Mouse (Mus musculus): ENCODE measurements around the gene Mrpl23. TPM values are rescaled to one million over a fixed set of nuclear protein-coding genes. Genes with fewer than 3 reads are reported as not detected.

Gene Mrpl23
- total and polyA plus RNA-seq, 3 experiments, result 11.4 to 48.2 TPM; not detected in 1

DNA sequence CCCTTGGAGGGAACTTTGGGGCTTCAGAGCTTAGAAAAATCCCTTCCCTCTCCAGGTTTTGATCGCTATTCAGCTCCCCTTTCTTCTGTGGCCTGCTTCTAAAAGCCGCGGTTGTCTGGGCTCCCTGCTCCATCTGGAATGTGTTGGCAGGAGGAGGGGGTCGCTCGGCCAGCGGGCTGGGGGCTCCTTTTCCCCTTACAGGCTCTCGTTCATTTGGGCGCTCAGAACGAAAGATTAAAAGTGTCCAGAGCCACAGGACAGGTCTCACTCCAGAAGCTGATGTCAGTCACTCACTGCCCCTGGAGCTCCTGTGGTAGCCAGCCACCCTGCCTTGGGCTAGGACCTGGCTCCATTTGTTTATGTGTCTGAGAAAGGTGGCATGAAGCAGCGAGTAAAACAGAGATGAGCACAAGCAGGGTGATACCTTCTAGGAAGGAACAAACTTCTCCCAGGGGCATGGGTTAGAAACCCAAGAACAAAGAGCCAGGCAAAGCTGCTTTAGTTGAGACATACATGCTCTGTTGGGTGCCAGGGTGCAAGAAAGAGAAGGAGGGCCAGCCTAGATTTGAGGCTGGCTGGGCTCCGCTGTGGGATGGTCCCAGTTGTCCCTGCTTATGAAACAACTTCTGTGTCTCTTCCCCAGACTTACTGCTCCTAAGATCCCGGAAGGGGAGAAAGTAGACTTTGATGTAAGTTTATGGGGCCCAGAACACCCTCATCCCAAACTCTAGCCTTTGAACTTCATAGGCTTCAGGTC is 22.3 kb upstream of the Mrpl23 start:
- H3K27ac ChIP-seq (ENCODE audit: control insufficient read depth, low read depth, low read length), result no peak overlapping the region
- no peaks in the 10 kb centered on the region for H3K79me2 ChIP-seq (ENCODE audit: control insufficient read depth, insufficient read depth, low read length, poor library complexity)
- no peak for TF ChIP-seq KAT2A (conservative IDR thresholded peaks at IDR 0.05; ENCODE audit: low read depth, low read length)
- no peak for TF ChIP-seq MAFK (IDR thresholded peaks at IDR 0.05; ENCODE audit: borderline replicate concordance, low read depth, low read length)

DNA sequence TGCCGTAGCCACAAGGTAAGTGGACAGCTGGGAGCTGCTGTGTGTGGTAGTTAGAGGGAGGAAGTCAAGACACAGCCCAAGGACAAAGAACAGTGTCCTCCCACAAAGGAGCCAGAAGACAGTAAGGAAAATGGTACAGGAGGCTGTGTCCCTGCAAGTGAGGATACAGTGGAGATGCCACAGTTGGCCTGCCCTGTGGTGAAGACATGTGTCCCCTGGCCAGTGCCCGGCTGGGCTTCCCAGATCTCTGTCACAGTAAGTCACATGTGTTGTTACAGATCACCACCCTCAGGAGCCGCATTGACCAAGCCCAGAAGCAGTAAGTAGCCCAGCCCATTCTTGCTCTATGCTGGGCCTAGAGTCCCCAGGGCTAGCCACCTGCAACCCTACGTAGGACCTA is 18.4 kb upstream of the Mrpl23 start:
- Histone ChIP-seq H3K27ac (ENCODE audit: control insufficient read depth, low read depth, low read length) (no peak overlapping the region), H3K27me3 (ENCODE audit: control insufficient read depth in 1 of 2, insufficient read depth in 2 of 2, low read length in 2 of 2) (peaks cover 2 to 7% of the 10 kb centered on the region in 2 experiments; a peak in 3 of 4 replicates), H3K4me3 (ENCODE audit: control insufficient read depth in 1 of 2, insufficient read depth in 1 of 2, low read depth in 2 of 2, low read length in 2 of 2) (no peak overlapping the region), H3K36me3 (ENCODE audit: control insufficient read depth in 1 of 2, insufficient read depth in 2 of 2, low read length in 2 of 2) (no peaks in the 10 kb centered on the region), H3K9ac (ENCODE audit: control insufficient read depth, low read depth, low read length, poor library complexity, severe bottlenecking) (no peak overlapping the region), H3K9me3 (replicated peaks; ENCODE audit: insufficient read depth, low read length) (no peaks in the 10 kb centered on the region), H3K4me1 (ENCODE audit: control insufficient read depth in 1 of 2, insufficient read depth in 2 of 2, low read length in 2 of 2) (no peaks in the 10 kb centered on the region), H3K79me2 (ENCODE audit: control insufficient read depth, insufficient read depth, low read length, poor library complexity) (no peaks in the 10 kb centered on the region)
- no peak for TF ChIP-seq MAFK (IDR thresholded peaks at IDR 0.05; ENCODE audit: borderline replicate concordance, low read depth, low read length)
- TF ChIP-seq TAL1 (IDR thresholded peaks at IDR 0.05; ENCODE audit: low read length), result no peak
- no peak for TF ChIP-seq POLR2AphosphoS2 (IDR thresholded peaks at IDR 0.05; ENCODE audit: low read length)
- no peak for TF ChIP-seq RAD21 (IDR thresholded peaks at IDR 0.05; ENCODE audit: low read depth, low read length)
- no peak for TF ChIP-seq KAT2A (conservative IDR thresholded peaks at IDR 0.05; ENCODE audit: low read depth, low read length)
- no peak for TF ChIP-seq GABPA (IDR thresholded peaks at IDR 0.05; ENCODE audit: low read depth, low read length)
- no peak for TF ChIP-seq ZNF384 (IDR thresholded peaks at IDR 0.05; ENCODE audit: low read depth, low read length)
- TF ChIP-seq NRF1 (IDR thresholded peaks at IDR 0.05; ENCODE audit: insufficient read depth, low read depth, low read length, poor library complexity, severe bottlenecking), result no peak
- TF ChIP-seq ZKSCAN1 (IDR thresholded peaks at IDR 0.05; ENCODE audit: low read depth, low read length), result no peak
- no peak for TF ChIP-seq SIN3A (IDR thresholded peaks at IDR 0.05; ENCODE audit: low read length)
- no peak for TF ChIP-seq ETS1 (IDR thresholded peaks at IDR 0.05; ENCODE audit: low read depth, low read length)
- no peak for TF ChIP-seq EP300 (IDR thresholded peaks at IDR 0.05; ENCODE audit: low read depth in 1 of 2, low read length in 2 of 2)
- TF ChIP-seq ZC3H11A (IDR thresholded peaks at IDR 0.05; ENCODE audit: low read depth, low read length), result no peak
- TF ChIP-seq ZMIZ1 (IDR thresholded peaks at IDR 0.05; ENCODE audit: low read depth, low read length), result no peak
- no peak for TF ChIP-seq SMC3 (IDR thresholded peaks at IDR 0.05; ENCODE audit: low read depth, low read length)
- no peak for DNase-seq (ENCODE audit: low read depth, low spot score)

More for the DNA sequence above, 22.3 kb upstream of the Mrpl23 start:
- DNase-seq (ENCODE audit: low read depth, low spot score), result no peak
- Histone ChIP-seq H3K27me3 (ENCODE audit: control insufficient read depth in 1 of 2, insufficient read depth in 2 of 2, low read length in 2 of 2) (peaks cover 0 to 6% of the 10 kb centered on the region in 2 experiments; a peak in 2 of 4 replicates), H3K4me3 (ENCODE audit: control insufficient read depth in 1 of 2, insufficient read depth in 1 of 2, low read depth in 2 of 2, low read length in 2 of 2) (no peak overlapping the region), H3K9me3 (replicated peaks; ENCODE audit: insufficient read depth, low read length) (no peaks in the 10 kb centered on the region), H3K36me3 (ENCODE audit: control insufficient read depth in 1 of 2, insufficient read depth in 2 of 2, low read length in 2 of 2) (no peaks in the 10 kb centered on the region), H3K4me1 (ENCODE audit: control insufficient read depth in 1 of 2, insufficient read depth in 2 of 2, low read length in 2 of 2) (no peaks in the 10 kb centered on the region), H3K9ac (ENCODE audit: control insufficient read depth, low read depth, low read length, poor library complexity, severe bottlenecking) (no peak overlapping the region)
